Mouse (Mus musculus): ENCODE results near the gene Pp2d1. TPM values are rescaled to one million over a fixed set of nuclear protein-coding genes. Genes with fewer than 3 reads are reported as not detected.

Pp2d1 gene
- polyA plus RNA-seq, 1 experiment from 2014 or later: 0.33 TPM

Other genes with a start within 250 kb of the Pp2d1 start
- 0.21 and 0.33 TPM in 2 replicates for gene Efhb, start 76.1 kb downstream of the Pp2d1 start, polyA plus RNA-seq (2014; fragmentation: Nextera tagmentation; extraction: Ambion mirVana)
- 78.0 and 82.3 TPM in 2 replicates for gene Rab5a, start 60.2 kb downstream of the Pp2d1 start, polyA plus RNA-seq (2014; fragmentation: Nextera tagmentation; extraction: Ambion mirVana)
- gene Kat2b, start 27.4 kb upstream of the Pp2d1 start, polyA plus RNA-seq (2014; fragmentation: Nextera tagmentation; extraction: Ambion mirVana): 11.0 and 14.0 TPM in 2 replicates
- 22.8 and 32.8 TPM in 2 replicates for gene Sgo1, start 149.9 kb upstream of the Pp2d1 start, polyA plus RNA-seq (2014; fragmentation: Nextera tagmentation; extraction: Ambion mirVana)